Mouse (Mus musculus) forebrain, embryonic 16.5 days (tissue): Measurements from ENCODE around the gene Reck. TPM values are rescaled to one million over a fixed set of nuclear protein-coding genes. Genes with fewer than 3 reads are reported as not detected.

Source experiments
- ATAC-seq: fragments of 200-750 bp; cut with Nextera tagmentation; 2 replicates; pipeline ENCODE4 v1.8.0; 2017; ENCODE audit warnings: mild to moderate bottlenecking, moderate library complexity
- H3K27ac ChIP-seq: fragments of 300-500 bp; sonication (generic); 2 replicates; pipeline ENCODE4 v1.5.1; 2014; ENCODE audit warnings: low read length, control low read depth
- H3K27me3 ChIP-seq: fragments of 300-500 bp; sonication (generic); replicated peaks from 2 replicates; pipeline ENCODE4 v1.6.1; 2014; ENCODE audit warnings: low read length; ENCODE audit not compliant: control insufficient read depth, insufficient read depth
- H3K36me3 ChIP-seq: fragments of 300-500 bp; sonication (generic); 2 replicates; pipeline ENCODE4 v1.6.1; 2014; ENCODE audit not compliant: control insufficient read depth, insufficient read depth
- H3K4me1 ChIP-seq: fragments of 300-500 bp; sonication (generic); replicated peaks from 2 replicates; pipeline ENCODE4 v1.6.1; 2014; ENCODE audit warnings: low read length; ENCODE audit not compliant: control insufficient read depth, insufficient read depth
- H3K4me2 ChIP-seq: fragments of 300-500 bp; sonication (generic); 2 replicates; pipeline ENCODE4 v1.6.1; 2014; ENCODE audit warnings: mild to moderate bottlenecking, low read length, control low read depth
- H3K4me3 ChIP-seq: fragments of 300-500 bp; sonication (generic); replicated peaks from 2 replicates; pipeline ENCODE4 v1.5.1; 2014; ENCODE audit warnings: mild to moderate bottlenecking, low read length, control low read depth
- H3K9ac ChIP-seq: fragments of 300-500 bp; sonication (generic); replicated peaks from 2 replicates; pipeline ENCODE4 v1.6.1; 2014; ENCODE audit warnings: low read depth, low read length, control low read depth
- H3K9me3 ChIP-seq: fragments of 300-500 bp; sonication (generic); 2 replicates; pipeline ENCODE4 v1.6.1; 2016; ENCODE audit warnings: low read length; ENCODE audit not compliant: control insufficient read depth
- WGBS: fragments of 180-500 bp; shearing (Covaris S2); extraction: QIAGEN DNeasy Blood & Tissue Kit; methylation state at CpG from one replicate; pipeline ENCODE4 v1.1.7; 2014; 5-methylcytosine and 5-hydroxymethylcytosine counted together
- polyA plus RNA-seq: library from polyadenylated mRNA; unstranded; fragments of >200 nt; fragmentation: Nextera tagmentation; extraction: Ambion mirVana; gene quantifications from 2 replicates; pipeline ENCODE4 v1.2.1, GENCODE M21; 2015

Gene Reck
- polyA plus RNA-seq, 1 experiment from 2014 or later = 4.8 TPM

GRCm38 (mm10) chr4:43971541-43972136, 96.3 kb downstream of the Reck start:
- no peak overlapping the region for H3K9ac ChIP-seq
- ATAC-seq = no peak
- H3K27ac ChIP-seq = no peak overlapping the region
- H3K9me3 ChIP-seq = no peaks in the 10 kb centered on the region
- H3K4me2 ChIP-seq = no peak overlapping the region
- peaks cover 13% of the 10 kb centered on the region for H3K4me1 ChIP-seq
- no peaks in the 10 kb centered on the region for H3K36me3 ChIP-seq
- 73% methylated on average over 9 of the region's 9 CpGs for WGBS
- no peaks in the 10 kb centered on the region for H3K27me3 ChIP-seq
- H3K4me3 ChIP-seq = no peak overlapping the region

GRCm38 (mm10) chr4:43972137-43972591, 96.8 kb downstream of the Reck start:
- H3K27me3 ChIP-seq = no peaks in the 10 kb centered on the region
- H3K4me3 ChIP-seq = no peak overlapping the region
- ATAC-seq = peak; percentile 24; the same call in 1 of the 2 replicates
- peaks cover 13% of the 10 kb centered on the region for H3K4me1 ChIP-seq
- H3K4me2 ChIP-seq = no peak overlapping the region
- no peaks in the 10 kb centered on the region for H3K9me3 ChIP-seq
- WGBS = 6% methylated on average over 8 of the region's 8 CpGs
- H3K27ac ChIP-seq = no peak overlapping the region
- no peak overlapping the region for H3K9ac ChIP-seq
- H3K36me3 ChIP-seq = no peaks in the 10 kb centered on the region

- H3K4me1 ChIP-seq = peaks cover 14% of the 10 kb centered on the region
- no peaks in the 10 kb centered on the region for H3K36me3 ChIP-seq
- no peak for ATAC-seq
- no peak overlapping the region for H3K4me2 ChIP-seq
- no peak overlapping the region for H3K4me3 ChIP-seq
- WGBS = 50% methylated on average over 4 of the region's 4 CpGs
- no peaks in the 10 kb centered on the region for H3K27me3 ChIP-seq
- no peak overlapping the region for H3K9ac ChIP-seq
- H3K27ac ChIP-seq = no peak overlapping the region
- H3K9me3 ChIP-seq = no peaks in the 10 kb centered on the region
These were observed 98.2 kb downstream of the Reck start for GRCm38 (mm10) chr4:43973526-43973981.

GRCm38 (mm10) chr4:43974914-43975616, 99.7 kb downstream of the Reck start:
- no peak overlapping the region for H3K9ac ChIP-seq
- peaks cover 20% of the 10 kb centered on the region for H3K4me1 ChIP-seq
- H3K4me2 ChIP-seq = no peak overlapping the region
- no peak overlapping the region for H3K27ac ChIP-seq
- ATAC-seq = no peak
- no peaks in the 10 kb centered on the region for H3K9me3 ChIP-seq
- no peaks in the 10 kb centered on the region for H3K27me3 ChIP-seq
- WGBS = 79% methylated on average over 9 of the region's 10 CpGs
- H3K36me3 ChIP-seq = no peaks in the 10 kb centered on the region
- no peak overlapping the region for H3K4me3 ChIP-seq

GRCm38 (mm10) chr4:43976223-43976740, 101.0 kb downstream of the Reck start:
- H3K4me3 ChIP-seq = no peak overlapping the region
- no peak overlapping the region for H3K4me2 ChIP-seq
- no peak for ATAC-seq
- H3K9me3 ChIP-seq = no peaks in the 10 kb centered on the region
- H3K9ac ChIP-seq = no peak overlapping the region
- H3K27me3 ChIP-seq = no peaks in the 10 kb centered on the region
- no peak overlapping the region for H3K27ac ChIP-seq
- H3K4me1 ChIP-seq = peaks cover 23% of the 10 kb centered on the region
- no peaks in the 10 kb centered on the region for H3K36me3 ChIP-seq
- WGBS = 83% methylated on average over 6 of the region's 6 CpGs

- no peak overlapping the region for H3K4me2 ChIP-seq
- WGBS = 14% methylated on average over 17 of the region's 17 CpGs
- no peaks in the 10 kb centered on the region for H3K27me3 ChIP-seq
- no peaks in the 10 kb centered on the region for H3K9me3 ChIP-seq
- H3K4me3 ChIP-seq = no peak overlapping the region
- peak overlapping the region; percentile 26; the same call in 1 of the 2 replicates for H3K27ac ChIP-seq
- no peak overlapping the region for H3K9ac ChIP-seq
- ATAC-seq = no peak
- H3K36me3 ChIP-seq = no peaks in the 10 kb centered on the region
- peaks cover 24% of the 10 kb centered on the region for H3K4me1 ChIP-seq
These were observed 103.5 kb downstream of the Reck start for GRCm38 (mm10) chr4:43978521-43979443.

- ATAC-seq = peak; percentile 68
- 27% methylated on average over 3 of the region's 3 CpGs for WGBS
- no peaks in the 10 kb centered on the region for H3K27me3 ChIP-seq
These were observed 104.4 kb downstream of the Reck start for GRCm38 (mm10) chr4:43979746-43980145.

GRCm38 (mm10) chr4:43980236-43980635, 104.9 kb downstream of the Reck start:
- Histone ChIP-seq H3K36me3 (no peaks in the 10 kb centered on the region), H3K4me3 (no peak overlapping the region), H3K9me3 (no peaks in the 10 kb centered on the region), H3K27me3 (no peaks in the 10 kb centered on the region), H3K4me2 (no peak overlapping the region), H3K4me1 (peaks cover 24% of the 10 kb centered on the region), H3K27ac (peak overlapping the region; percentile 39; the same call in 1 of the 2 replicates), H3K9ac (no peak overlapping the region)
- no peak for ATAC-seq
- 76% methylated on average over 4 of the region's 4 CpGs for WGBS

More at GRCm38 (mm10) chr4:43979746-43980145, 104.4 kb downstream of the Reck start:
- Histone ChIP-seq H3K36me3 (no peaks in the 10 kb centered on the region), H3K4me1 (peaks cover 24% of the 10 kb centered on the region), H3K4me3 (no peak overlapping the region), H3K27ac (peak overlapping the region; percentile 39; the same call in 1 of the 2 replicates), H3K4me2 (no peak overlapping the region), H3K9me3 (no peaks in the 10 kb centered on the region), H3K9ac (no peak overlapping the region)

- Histone ChIP-seq H3K9me3 (no peaks in the 10 kb centered on the region), H3K4me1 (peaks cover 24% of the 10 kb centered on the region), H3K27me3 (no peaks in the 10 kb centered on the region), H3K9ac (no peak overlapping the region), H3K4me3 (no peak overlapping the region), H3K27ac (no peak overlapping the region), H3K36me3 (no peaks in the 10 kb centered on the region), H3K4me2 (no peak overlapping the region)
- WGBS = 93% methylated on average over 6 of the region's 6 CpGs
- ATAC-seq = no peak
These were observed 105.5 kb downstream of the Reck start for GRCm38 (mm10) chr4:43980846-43981245.
